Mouse (Mus musculus): Measurements from ENCODE around the gene Dchs2. TPM values are rescaled to one million over a fixed set of nuclear protein-coding genes. Genes with fewer than 3 reads are reported as not detected.

Dchs2 gene
- 0.35 and 0.53 TPM in 2 replicates for polyA plus RNA-seq (2015; fragmentation: Nextera tagmentation; extraction: Ambion mirVana)

DNA sequence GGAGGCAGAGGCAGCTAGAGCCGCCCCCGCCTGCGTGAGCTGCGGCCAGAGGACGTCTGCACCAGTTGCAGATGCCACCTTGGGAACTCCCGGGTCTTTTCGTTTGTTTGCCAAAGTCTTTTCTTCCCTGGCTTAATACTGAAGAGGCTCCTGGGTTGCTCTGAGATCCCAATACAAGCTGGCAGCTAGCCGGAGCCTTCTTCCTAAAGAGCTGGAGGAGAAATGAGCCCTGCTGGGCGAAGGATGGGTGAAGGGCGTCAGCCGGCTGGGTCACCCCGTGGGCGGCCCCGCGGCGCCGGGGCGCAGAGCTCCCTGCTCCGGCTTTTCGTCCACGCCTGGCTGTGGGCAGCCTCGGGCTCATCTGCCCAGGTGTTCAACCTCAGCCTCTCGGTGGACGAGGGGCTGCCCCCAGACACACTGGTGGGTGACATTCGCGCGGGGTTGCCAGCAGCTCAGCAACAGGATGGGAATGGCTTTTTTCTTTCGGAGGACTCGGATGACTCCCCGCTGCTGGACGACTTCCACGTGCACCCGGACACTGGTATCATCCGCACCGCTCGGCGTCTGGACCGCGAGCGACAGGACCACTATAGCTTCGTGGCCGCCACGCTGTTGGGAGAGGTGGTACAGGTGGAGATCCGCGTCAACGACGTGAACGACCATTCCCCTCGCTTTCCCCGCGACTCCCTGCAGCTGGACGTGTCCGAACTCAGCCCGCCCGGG lies at the start of gene Dchs2:
Gene Dchs2 (plus strand): TSS at position 223 of the 723 bp plus-strand sequence.
- Histone ChIP-seq H3K4me1 (replicated peaks; ENCODE audit: control insufficient read depth, insufficient read depth) (0 out of 2 replicates have a peak, but pooled peaks cover 3% of the 10 kb centered on the region), H3K9me3 (ENCODE audit: control insufficient read depth, low read length) (no peaks in the 10 kb centered on the region), H3K36me3 (ENCODE audit: control insufficient read depth, insufficient read depth, low read length) (no peaks in the 10 kb centered on the region), H3K27ac (replicated peaks) (0 out of 2 replicates have a peak within 1 kb of the TSS, but pooled peaks have one; percentile 13), H3K9ac (ENCODE audit: low read length) (peak within 1 kb of the TSS; percentile 43), H3K4me3 (ENCODE audit: low read depth, low read length) (peak within 1 kb of the TSS; percentile 44), H3K4me2 (replicated peaks; ENCODE audit: low read depth) (peak within 1 kb of the TSS; percentile 86), H3K27me3 (ENCODE audit: control insufficient read depth, insufficient read depth, low read length) (no peaks in the 10 kb centered on the region; the same call in 1 of the 2 replicates)
- DNase-seq (ENCODE audit: low spot score) (no peak), ATAC-seq (ENCODE audit: low FRiP score, low TSS enrichment) (0 out of 2 replicates have a peak, but pooled peaks have one; percentile 32)
- WGBS, result 1% methylated on average over 55 of the region's 55 CpGs
- no peak for TF ChIP-seq CTCF (IDR thresholded peaks at IDR 0.05; ENCODE audit: low read depth)
- no peak for TF ChIP-seq EP300 (optimal IDR thresholded peaks at IDR 0.05)

- DNase-seq (ENCODE audit: low spot score) (peak; percentile 67), ATAC-seq (ENCODE audit: low FRiP score, low TSS enrichment) (peak; percentile 65)
- Histone ChIP-seq H3K36me3 (ENCODE audit: control insufficient read depth, insufficient read depth, low read length) (no peaks in the 10 kb centered on the region), H3K4me2 (replicated peaks; ENCODE audit: low read depth) (peak overlapping the region; percentile 49), H3K27ac (replicated peaks) (no peak overlapping the region), H3K27me3 (ENCODE audit: control insufficient read depth, insufficient read depth, low read length) (no peaks in the 10 kb centered on the region), H3K9ac (ENCODE audit: low read length) (0 out of 2 replicates have a peak overlapping the region, but pooled peaks have one; percentile 14), H3K4me3 (ENCODE audit: low read depth, low read length) (peak overlapping the region; percentile 32), H3K4me1 (replicated peaks; ENCODE audit: control insufficient read depth, insufficient read depth) (no peaks in the 10 kb centered on the region), H3K9me3 (ENCODE audit: control insufficient read depth, low read length) (no peaks in the 10 kb centered on the region)
- TF ChIP-seq EP300 (optimal IDR thresholded peaks at IDR 0.05), result no peak
- TF ChIP-seq CTCF (IDR thresholded peaks at IDR 0.05; ENCODE audit: low read depth), result peak; percentile 98
- WGBS, result under 1% methylated on average over 11 of the region's 11 CpGs
These were observed 47.1 kb upstream of the Dchs2 start for GRCm38 (mm10) chr3:83080567-83081055.

DNA sequence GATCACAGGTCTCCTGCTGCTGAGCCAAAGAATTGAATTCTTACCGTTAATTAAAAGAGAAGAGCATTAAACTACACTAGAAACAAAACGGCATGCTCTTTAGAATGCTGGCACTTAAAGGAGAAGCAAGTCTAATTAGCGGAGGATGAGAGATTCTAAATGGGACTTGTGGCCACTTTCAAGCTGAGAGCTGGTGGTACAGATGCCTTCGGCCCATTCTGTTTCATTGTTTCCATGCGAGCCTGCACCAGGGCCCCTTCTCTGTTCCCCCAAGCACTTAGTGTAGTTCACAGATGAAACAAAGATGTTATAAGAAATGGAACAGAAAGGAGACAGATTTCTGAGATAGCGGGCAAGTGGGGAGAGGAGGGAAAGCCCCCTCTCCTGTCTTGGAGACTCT lies 30.2 kb upstream of the Dchs2 start:
- H3K27ac ChIP-seq (replicated peaks), result no peak overlapping the region
- TF ChIP-seq EP300 (optimal IDR thresholded peaks at IDR 0.05) (no peak), CTCF (IDR thresholded peaks at IDR 0.05; ENCODE audit: low read depth) (no peak)
- no peak overlapping the region for H3K4me3 ChIP-seq (ENCODE audit: low read depth, low read length)
- H3K36me3 ChIP-seq (ENCODE audit: control insufficient read depth, insufficient read depth, low read length), result no peaks in the 10 kb centered on the region
- no peaks in the 10 kb centered on the region for H3K9me3 ChIP-seq (ENCODE audit: control insufficient read depth, low read length)
- no peak for ATAC-seq (ENCODE audit: low FRiP score, low TSS enrichment)
- 83% methylated on average over 6 of the region's 6 CpGs for WGBS
- H3K9ac ChIP-seq (ENCODE audit: low read length), result no peak overlapping the region
- no peak overlapping the region for H3K4me2 ChIP-seq (replicated peaks; ENCODE audit: low read depth)
- no peaks in the 10 kb centered on the region for H3K4me1 ChIP-seq (replicated peaks; ENCODE audit: control insufficient read depth, insufficient read depth)
- H3K27me3 ChIP-seq (ENCODE audit: control insufficient read depth, insufficient read depth, low read length), result no peaks in the 10 kb centered on the region
- no peak for DNase-seq (ENCODE audit: low spot score)

GRCm38 (mm10) chr3:83098546-83099034 lies 29.2 kb upstream of the Dchs2 start:
- WGBS, result 14% methylated on average over 14 of the region's 14 CpGs
- H3K9ac ChIP-seq (ENCODE audit: low read length), result no peak overlapping the region; the same call in 1 of the 2 replicates
- peak overlapping the region; percentile 23; the same call in 1 of the 2 replicates for H3K4me3 ChIP-seq (ENCODE audit: low read depth, low read length)
- H3K36me3 ChIP-seq (ENCODE audit: control insufficient read depth, insufficient read depth, low read length), result no peaks in the 10 kb centered on the region
- no peak for DNase-seq (ENCODE audit: low spot score)
- TF ChIP-seq EP300 (optimal IDR thresholded peaks at IDR 0.05), result no peak
- TF ChIP-seq CTCF (IDR thresholded peaks at IDR 0.05; ENCODE audit: low read depth), result no peak
- H3K4me1 ChIP-seq (replicated peaks; ENCODE audit: control insufficient read depth, insufficient read depth), result no peaks in the 10 kb centered on the region
- no peaks in the 10 kb centered on the region for H3K27me3 ChIP-seq (ENCODE audit: control insufficient read depth, insufficient read depth, low read length)
- peak overlapping the region; percentile 41 for H3K4me2 ChIP-seq (replicated peaks; ENCODE audit: low read depth)
- no peak for ATAC-seq (ENCODE audit: low FRiP score, low TSS enrichment)
- no peak overlapping the region for H3K27ac ChIP-seq (replicated peaks)
- H3K9me3 ChIP-seq (ENCODE audit: control insufficient read depth, low read length), result no peaks in the 10 kb centered on the region

GRCm38 (mm10) chr3:83099139-83099538 lies 28.6 kb upstream of the Dchs2 start:
- Histone ChIP-seq H3K27ac (replicated peaks) (no peak overlapping the region), H3K27me3 (ENCODE audit: control insufficient read depth, insufficient read depth, low read length) (no peaks in the 10 kb centered on the region), H3K36me3 (ENCODE audit: control insufficient read depth, insufficient read depth, low read length) (no peaks in the 10 kb centered on the region), H3K4me3 (ENCODE audit: low read depth, low read length) (0 out of 2 replicates have a peak overlapping the region, but pooled peaks have one; percentile 23), H3K4me1 (replicated peaks; ENCODE audit: control insufficient read depth, insufficient read depth) (no peaks in the 10 kb centered on the region), H3K4me2 (replicated peaks; ENCODE audit: low read depth) (peak overlapping the region; percentile 41), H3K9me3 (ENCODE audit: control insufficient read depth, low read length) (no peaks in the 10 kb centered on the region), H3K9ac (ENCODE audit: low read length) (no peak overlapping the region; the same call in 1 of the 2 replicates)
- ATAC-seq (ENCODE audit: low FRiP score, low TSS enrichment) (no peak), DNase-seq (ENCODE audit: low spot score) (no peak)
- TF ChIP-seq CTCF (IDR thresholded peaks at IDR 0.05; ENCODE audit: low read depth) (no peak), EP300 (optimal IDR thresholded peaks at IDR 0.05) (no peak)
- WGBS, result 100% methylated on average over 1 of the region's 1 CpGs

DNA sequence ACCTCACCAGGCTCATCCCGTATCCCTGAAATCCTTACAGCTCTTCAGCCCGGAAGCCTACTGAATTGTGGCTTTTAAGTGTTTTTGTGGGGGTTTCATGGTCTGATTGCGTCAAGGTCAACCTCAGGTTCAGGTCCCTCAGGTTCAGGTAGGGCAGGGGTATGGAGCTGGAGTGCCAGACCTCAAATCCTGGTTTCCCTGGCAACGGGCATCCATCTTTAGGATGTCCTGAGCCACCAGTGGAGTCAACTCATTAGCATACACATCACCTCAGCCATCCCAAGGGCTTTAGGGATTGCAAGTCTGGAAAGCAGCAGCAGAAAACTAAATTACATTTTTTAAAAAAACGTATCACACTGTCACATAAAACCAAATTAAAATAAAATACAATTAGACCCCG lies 28.1 kb upstream of the Dchs2 start:
- 81% methylated on average over 6 of the region's 6 CpGs for WGBS
- Histone ChIP-seq H3K9me3 (ENCODE audit: control insufficient read depth, low read length) (no peaks in the 10 kb centered on the region), H3K4me1 (replicated peaks; ENCODE audit: control insufficient read depth, insufficient read depth) (no peaks in the 10 kb centered on the region), H3K4me2 (replicated peaks; ENCODE audit: low read depth) (no peak overlapping the region), H3K9ac (ENCODE audit: low read length) (no peak overlapping the region), H3K36me3 (ENCODE audit: control insufficient read depth, insufficient read depth, low read length) (no peaks in the 10 kb centered on the region), H3K27ac (replicated peaks) (no peak overlapping the region), H3K4me3 (ENCODE audit: low read depth, low read length) (no peak overlapping the region), H3K27me3 (ENCODE audit: control insufficient read depth, insufficient read depth, low read length) (no peaks in the 10 kb centered on the region)
- TF ChIP-seq CTCF (IDR thresholded peaks at IDR 0.05; ENCODE audit: low read depth), result no peak
- no peak for TF ChIP-seq EP300 (optimal IDR thresholded peaks at IDR 0.05)
- DNase-seq (ENCODE audit: low spot score) (no peak), ATAC-seq (ENCODE audit: low FRiP score, low TSS enrichment) (no peak)
